Mouse (Mus musculus): ENCODE measurements at regions not wholly inside any gene's neighbourhood (a gene's known extent, or its start where the extent isn't known, plus 50 kb on each side); places are given as distances from the start of the nearest gene placed in this dataset.

DNA sequence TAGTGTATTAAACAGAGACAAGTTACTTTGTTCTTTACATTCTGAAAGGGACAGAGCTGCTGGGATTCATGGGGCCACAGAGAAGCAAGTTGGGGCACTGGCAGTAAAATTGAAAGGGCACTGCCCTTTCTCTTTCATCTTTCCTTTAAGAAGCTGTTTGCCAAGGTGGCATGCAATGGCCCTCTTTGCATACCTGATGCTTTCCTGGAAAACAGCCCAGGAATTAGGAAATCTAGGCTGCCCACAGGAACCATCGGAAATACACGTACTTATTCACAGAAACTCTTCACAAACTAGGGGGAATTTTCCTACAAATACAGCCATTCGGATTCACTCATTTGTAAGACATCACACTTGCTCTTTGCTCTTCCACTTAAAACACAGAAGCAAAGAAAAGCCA lies 278.3 kb upstream of the Gm765 start:
- no peak for TF ChIP-seq CTCF (IDR thresholded peaks at IDR 0.05; ENCODE audit: low read depth)
- no peak for TF ChIP-seq EP300 (IDR thresholded peaks at IDR 0.05; ENCODE audit: low read depth)
- Histone ChIP-seq H3K4me3 (ENCODE audit: low read depth, low read length) (no peak overlapping the region), H3K27me3 (ENCODE audit: insufficient read depth, low read length) (no peaks in the 10 kb centered on the region), H3K4me2 (ENCODE audit: low read depth, low read length) (no peak overlapping the region), H3K36me3 (replicated peaks; ENCODE audit: insufficient read depth, low read length) (no peaks in the 10 kb centered on the region), H3K9me3 (ENCODE audit: low read length) (no peaks in the 10 kb centered on the region), H3K9ac (replicated peaks) (no peak overlapping the region), H3K27ac (ENCODE audit: low read depth) (no peak overlapping the region), H3K4me1 (ENCODE audit: insufficient read depth) (no peaks in the 10 kb centered on the region)
- WGBS (ENCODE audit: insufficient replicate concordance): 86% methylated on average over 3 of the region's 3 CpGs
- DNase-seq (no peak), ATAC-seq (no peak)

GRCm38 (mm10) chr6:98613030-98613429 lies 270.5 kb upstream of the Gm765 start:
- no peak for TF ChIP-seq EP300 (IDR thresholded peaks at IDR 0.05; ENCODE audit: low read depth)
- no peak for TF ChIP-seq CTCF (IDR thresholded peaks at IDR 0.05; ENCODE audit: low read depth)
- Histone ChIP-seq H3K27me3 (ENCODE audit: insufficient read depth, low read length) (no peaks in the 10 kb centered on the region), H3K9me3 (ENCODE audit: low read length) (no peaks in the 10 kb centered on the region), H3K4me1 (ENCODE audit: insufficient read depth) (no peaks in the 10 kb centered on the region), H3K36me3 (replicated peaks; ENCODE audit: insufficient read depth, low read length) (no peaks in the 10 kb centered on the region), H3K4me2 (ENCODE audit: low read depth, low read length) (no peak overlapping the region), H3K4me3 (ENCODE audit: low read depth, low read length) (no peak overlapping the region), H3K27ac (ENCODE audit: low read depth) (no peak overlapping the region), H3K9ac (replicated peaks) (no peak overlapping the region)
- DNase-seq (no peak), ATAC-seq (no peak)
- 81% methylated on average over 10 of the region's 10 CpGs for WGBS (ENCODE audit: insufficient replicate concordance)

- WGBS (ENCODE audit: insufficient replicate concordance): 42% methylated on average over 1 of the region's 1 CpGs
- no peak overlapping the region for H3K9ac ChIP-seq (replicated peaks)
- DNase-seq: no peak
- no peaks in the 10 kb centered on the region for H3K9me3 ChIP-seq (ENCODE audit: low read length)
- no peaks in the 10 kb centered on the region for H3K36me3 ChIP-seq (replicated peaks; ENCODE audit: insufficient read depth, low read length)
- no peaks in the 10 kb centered on the region for H3K4me1 ChIP-seq (ENCODE audit: insufficient read depth)
- TF ChIP-seq CTCF (IDR thresholded peaks at IDR 0.05; ENCODE audit: low read depth): no peak
- TF ChIP-seq EP300 (IDR thresholded peaks at IDR 0.05; ENCODE audit: low read depth): no peak
- H3K27me3 ChIP-seq (ENCODE audit: insufficient read depth, low read length): no peaks in the 10 kb centered on the region
- ATAC-seq: no peak
- no peak overlapping the region for H3K4me3 ChIP-seq (ENCODE audit: low read depth, low read length)
- H3K4me2 ChIP-seq (ENCODE audit: low read depth, low read length): no peak overlapping the region
- no peak overlapping the region for H3K27ac ChIP-seq (ENCODE audit: low read depth)
Observed at GRCm38 (mm10) chr6:98609133-98609532, 266.6 kb upstream of the Gm765 start.

- Histone ChIP-seq H3K9me3 (ENCODE audit: low read length) (no peaks in the 10 kb centered on the region), H3K9ac (replicated peaks) (no peak overlapping the region), H3K27me3 (ENCODE audit: insufficient read depth, low read length) (no peaks in the 10 kb centered on the region), H3K4me1 (ENCODE audit: insufficient read depth) (no peaks in the 10 kb centered on the region), H3K4me2 (ENCODE audit: low read depth, low read length) (no peak overlapping the region), H3K4me3 (ENCODE audit: low read depth, low read length) (no peak overlapping the region), H3K36me3 (replicated peaks; ENCODE audit: insufficient read depth, low read length) (no peaks in the 10 kb centered on the region), H3K27ac (ENCODE audit: low read depth) (no peak overlapping the region)
- no peak for TF ChIP-seq EP300 (IDR thresholded peaks at IDR 0.05; ENCODE audit: low read depth)
- TF ChIP-seq CTCF (IDR thresholded peaks at IDR 0.05; ENCODE audit: low read depth): no peak
- ATAC-seq (no peak), DNase-seq (no peak)
- WGBS (ENCODE audit: insufficient replicate concordance): 48% methylated on average over 3 of the region's 3 CpGs
Observed at GRCm38 (mm10) chr6:98606680-98607079, 264.1 kb upstream of the Gm765 start.

DNA sequence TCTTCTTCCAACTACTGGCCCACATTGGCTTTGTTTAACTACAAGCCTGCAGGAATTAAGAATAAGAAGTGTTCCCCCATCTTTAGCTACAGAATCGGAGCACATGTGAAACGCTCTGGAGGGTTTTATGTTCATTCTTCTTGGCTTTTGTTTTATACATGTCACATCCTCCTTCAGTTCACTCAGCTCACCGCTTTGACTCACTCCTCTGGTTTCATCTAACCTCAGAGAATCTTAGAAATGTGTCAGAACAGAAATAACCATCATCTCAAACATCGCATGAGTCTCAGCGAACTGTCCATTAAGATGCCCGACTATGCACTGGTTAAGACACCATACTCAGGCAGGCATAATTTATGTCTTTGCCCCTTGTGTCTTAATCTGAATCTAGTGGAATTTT lies 255.1 kb upstream of the Gm765 start:
- Histone ChIP-seq H3K9ac (replicated peaks) (no peak overlapping the region), H3K36me3 (replicated peaks; ENCODE audit: insufficient read depth, low read length) (no peaks in the 10 kb centered on the region), H3K27ac (ENCODE audit: low read depth) (no peak overlapping the region), H3K9me3 (ENCODE audit: low read length) (no peaks in the 10 kb centered on the region), H3K4me1 (ENCODE audit: insufficient read depth) (no peaks in the 10 kb centered on the region), H3K27me3 (ENCODE audit: insufficient read depth, low read length) (no peaks in the 10 kb centered on the region), H3K4me2 (ENCODE audit: low read depth, low read length) (no peak overlapping the region), H3K4me3 (ENCODE audit: low read depth, low read length) (no peak overlapping the region)
- DNase-seq: no peak
- ATAC-seq: no peak
- WGBS (ENCODE audit: insufficient replicate concordance): 91% methylated on average over 6 of the region's 6 CpGs
- TF ChIP-seq EP300 (IDR thresholded peaks at IDR 0.05; ENCODE audit: low read depth): no peak
- TF ChIP-seq CTCF (IDR thresholded peaks at IDR 0.05; ENCODE audit: low read depth): no peak

DNA sequence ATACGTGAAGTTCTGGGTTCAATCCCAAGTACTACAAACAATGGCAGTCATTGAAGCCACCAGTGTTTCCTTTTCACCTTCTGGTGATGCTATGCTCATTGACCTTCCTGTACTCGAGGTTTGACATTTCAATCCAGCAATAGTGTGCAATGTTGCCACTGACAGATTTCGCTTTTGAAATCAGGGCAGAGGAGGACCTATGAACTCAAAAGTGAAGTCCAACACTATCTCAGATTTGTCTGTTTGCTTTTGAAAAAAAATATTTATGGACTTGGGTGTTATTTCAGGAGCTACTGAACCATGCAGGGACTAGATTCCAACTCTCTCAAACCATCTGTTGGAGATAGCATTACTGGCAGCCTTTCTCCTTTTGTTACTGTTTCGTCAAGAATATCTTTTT lies 248.4 kb upstream of the Gm765 start:
- no peaks in the 10 kb centered on the region for H3K4me1 ChIP-seq (ENCODE audit: insufficient read depth)
- DNase-seq (no peak), ATAC-seq (0 out of 2 replicates have a peak, but pooled peaks have one; percentile 38)
- H3K27ac ChIP-seq (ENCODE audit: low read depth): no peak overlapping the region
- TF ChIP-seq EP300 (IDR thresholded peaks at IDR 0.05; ENCODE audit: low read depth) (no peak), CTCF (IDR thresholded peaks at IDR 0.05; ENCODE audit: low read depth) (no peak)
- no peak overlapping the region for H3K4me2 ChIP-seq (ENCODE audit: low read depth, low read length)
- WGBS (ENCODE audit: insufficient replicate concordance): 45% methylated on average over 4 of the region's 4 CpGs
- no peak overlapping the region for H3K4me3 ChIP-seq (ENCODE audit: low read depth, low read length)
- H3K27me3 ChIP-seq (ENCODE audit: insufficient read depth, low read length): no peaks in the 10 kb centered on the region
- no peaks in the 10 kb centered on the region for H3K9me3 ChIP-seq (ENCODE audit: low read length)
- H3K9ac ChIP-seq (replicated peaks): no peak overlapping the region
- H3K36me3 ChIP-seq (replicated peaks; ENCODE audit: insufficient read depth, low read length): no peaks in the 10 kb centered on the region

DNA sequence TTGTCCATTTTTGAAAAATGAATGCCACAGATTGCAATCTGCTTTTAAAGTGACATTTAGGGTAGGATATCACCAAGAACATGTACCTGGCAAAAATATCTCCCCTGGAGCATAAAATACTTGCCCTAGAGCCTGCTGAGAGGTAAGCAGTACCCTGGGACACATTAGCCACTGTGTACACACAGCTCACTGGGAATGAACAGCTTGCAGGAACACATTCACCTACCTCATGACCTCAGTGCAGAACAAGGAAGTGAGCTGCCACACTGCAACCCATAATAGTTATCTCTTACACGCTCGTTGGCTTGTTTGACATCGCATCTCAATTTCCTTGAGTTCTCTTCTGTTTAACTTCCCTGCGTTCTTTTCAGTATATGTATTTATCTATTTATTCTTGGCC lies 246.4 kb upstream of the Gm765 start:
- no peak overlapping the region for H3K4me3 ChIP-seq (ENCODE audit: low read depth, low read length)
- H3K36me3 ChIP-seq (replicated peaks; ENCODE audit: insufficient read depth, low read length): no peaks in the 10 kb centered on the region
- H3K4me1 ChIP-seq (ENCODE audit: insufficient read depth): no peaks in the 10 kb centered on the region
- ATAC-seq (peak; percentile 55), DNase-seq (no peak)
- no peak overlapping the region for H3K4me2 ChIP-seq (ENCODE audit: low read depth, low read length)
- no peak overlapping the region for H3K9ac ChIP-seq (replicated peaks)
- H3K9me3 ChIP-seq (ENCODE audit: low read length): no peaks in the 10 kb centered on the region
- no peak overlapping the region for H3K27ac ChIP-seq (ENCODE audit: low read depth)
- 33% methylated on average over 4 of the region's 4 CpGs for WGBS (ENCODE audit: insufficient replicate concordance)
- H3K27me3 ChIP-seq (ENCODE audit: insufficient read depth, low read length): no peaks in the 10 kb centered on the region
- TF ChIP-seq EP300 (IDR thresholded peaks at IDR 0.05; ENCODE audit: low read depth): no peak
- TF ChIP-seq CTCF (IDR thresholded peaks at IDR 0.05; ENCODE audit: low read depth): no peak

Measured in liver, postnatal 0 days (tissue).